Mouse (Mus musculus): ENCODE results near the gene Zbtb1. TPM values are rescaled to one million over a fixed set of nuclear protein-coding genes. Genes with fewer than 3 reads are reported as not detected.
"Not testable (repeated sequence)": the region's sequence is repeated elsewhere in the genome, so short reads cannot be mapped to it uniquely, and the experiment has no call there.

Zbtb1 gene
- polyA plus RNA-seq, 1 experiment from 2014 or later: 5.4 TPM

DNA sequence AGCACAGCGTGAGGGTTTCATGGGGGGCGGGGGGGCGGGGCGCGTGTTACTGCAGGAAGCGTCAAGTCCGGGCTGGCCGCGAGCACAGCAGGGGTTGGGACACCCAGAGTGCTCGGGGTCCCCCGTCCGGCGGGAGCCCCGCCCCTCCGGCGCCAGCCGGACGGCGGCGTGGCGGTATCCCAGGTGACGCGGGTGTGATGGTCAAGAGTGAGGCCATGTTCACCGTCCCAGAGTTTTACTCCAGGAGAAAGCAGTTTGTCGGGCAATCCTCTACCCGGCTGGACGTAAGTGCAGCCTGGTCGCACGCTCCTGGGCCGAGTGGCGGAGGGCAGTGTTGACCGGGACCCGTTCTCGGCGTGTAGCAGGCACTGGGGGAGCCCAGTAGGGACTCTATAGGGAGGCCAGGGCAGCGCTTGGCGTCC is 47.4 kb downstream of the Zbtb1 start, which contains the start of gene Ppp1r36:
Gene Ppp1r36 (plus strand): TSS at position 106 of the 422 bp plus-strand sequence.
- H3K9me3 ChIP-seq (ENCODE audit: control insufficient read depth, low read length): peaks cover 3% of the 10 kb centered on the region
- no peaks in the 10 kb centered on the region for H3K27me3 ChIP-seq (replicated peaks; ENCODE audit: control insufficient read depth, insufficient read depth, low read length)
- H3K27ac ChIP-seq (ENCODE audit: low read length): no peak within 1 kb of the TSS
- peak; percentile 77 for ATAC-seq
- H3K36me3 ChIP-seq (ENCODE audit: control insufficient read depth, insufficient read depth, low read length): no peaks in the 10 kb centered on the region
- peak within 1 kb of the TSS; percentile 92 for H3K4me2 ChIP-seq (ENCODE audit: low read depth, low read length)
- peak within 1 kb of the TSS; percentile 51 for H3K4me3 ChIP-seq (ENCODE audit: low read length)
- H3K9ac ChIP-seq (ENCODE audit: low read depth, low read length): peak within 1 kb of the TSS; percentile 60; the same call in 1 of the 2 replicates
- peaks cover 5% of the 10 kb centered on the region for H3K4me1 ChIP-seq (ENCODE audit: control insufficient read depth, insufficient read depth, low read length)
- WGBS: 2% methylated on average over 37 of the region's 37 CpGs

DNA sequence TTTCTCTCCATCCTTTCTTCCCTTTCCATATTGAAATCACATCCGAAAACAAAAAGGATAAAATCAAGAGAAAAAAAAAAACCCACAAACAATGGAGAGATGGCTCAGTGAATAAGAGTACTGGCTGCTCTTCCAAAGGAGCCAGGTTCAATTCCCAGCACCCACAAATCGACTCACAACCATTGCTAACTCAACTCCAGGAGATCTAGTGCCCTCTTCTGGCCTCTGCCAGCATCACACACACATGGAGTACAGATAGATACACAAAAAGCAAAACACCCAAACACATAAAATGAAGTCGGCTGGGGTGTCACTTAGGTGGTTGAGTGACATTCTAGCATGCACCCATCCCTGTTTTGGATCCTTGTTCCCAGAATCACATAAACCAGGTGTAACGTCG is 48.3 kb downstream of the Zbtb1 start:
- WGBS: 96% methylated on average over 5 of the region's 5 CpGs
- H3K4me1 ChIP-seq (ENCODE audit: control insufficient read depth, insufficient read depth, low read length): peaks cover 5% of the 10 kb centered on the region

DNA sequence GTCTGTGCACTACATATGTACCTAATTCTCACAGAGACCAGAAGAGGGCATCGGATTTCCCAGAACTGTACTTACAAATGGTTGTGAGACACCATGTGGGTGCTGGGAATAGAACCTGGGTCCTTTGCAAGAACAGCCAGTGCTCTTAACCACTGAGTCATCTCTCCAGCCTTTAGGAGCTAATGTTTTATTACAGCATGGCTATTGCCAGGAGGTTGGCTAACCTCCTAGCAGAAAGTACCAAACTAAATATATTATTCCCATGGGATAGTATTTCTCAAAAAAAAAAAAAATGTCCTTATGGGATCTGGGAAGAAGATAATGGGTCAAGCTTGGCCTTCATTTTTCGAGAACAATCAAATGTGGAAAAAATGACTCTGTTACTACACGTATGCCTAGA is 55.2 kb downstream of the Zbtb1 start:
- WGBS: 91% methylated on average over 3 of the region's 3 CpGs
- Histone ChIP-seq H3K9ac (ENCODE audit: low read depth, low read length) (no peak overlapping the region), H3K4me3 (ENCODE audit: low read length) (no peak overlapping the region), H3K9me3 (ENCODE audit: control insufficient read depth, low read length) (no peaks in the 10 kb centered on the region), H3K27me3 (replicated peaks; ENCODE audit: control insufficient read depth, insufficient read depth, low read length) (no peaks in the 10 kb centered on the region), H3K36me3 (ENCODE audit: control insufficient read depth, insufficient read depth, low read length) (no peaks in the 10 kb centered on the region), H3K4me2 (ENCODE audit: low read depth, low read length) (no peak overlapping the region), H3K27ac (ENCODE audit: low read length) (no peak overlapping the region), H3K4me1 (ENCODE audit: control insufficient read depth, insufficient read depth, low read length) (no peaks in the 10 kb centered on the region)
- no peak for ATAC-seq

More for the DNA sequence above, 48.3 kb downstream of the Zbtb1 start:
- H3K36me3 ChIP-seq (ENCODE audit: control insufficient read depth, insufficient read depth, low read length): no peaks in the 10 kb centered on the region
- H3K27me3 ChIP-seq (replicated peaks; ENCODE audit: control insufficient read depth, insufficient read depth, low read length): no peaks in the 10 kb centered on the region
- H3K27ac ChIP-seq (ENCODE audit: low read length): no peak overlapping the region
- no peak overlapping the region for H3K9ac ChIP-seq (ENCODE audit: low read depth, low read length)
- peaks cover 3% of the 10 kb centered on the region for H3K9me3 ChIP-seq (ENCODE audit: control insufficient read depth, low read length)
- ATAC-seq: no peak
- H3K4me2 ChIP-seq (ENCODE audit: low read depth, low read length): no peak overlapping the region
- no peak overlapping the region for H3K4me3 ChIP-seq (ENCODE audit: low read length)

DNA sequence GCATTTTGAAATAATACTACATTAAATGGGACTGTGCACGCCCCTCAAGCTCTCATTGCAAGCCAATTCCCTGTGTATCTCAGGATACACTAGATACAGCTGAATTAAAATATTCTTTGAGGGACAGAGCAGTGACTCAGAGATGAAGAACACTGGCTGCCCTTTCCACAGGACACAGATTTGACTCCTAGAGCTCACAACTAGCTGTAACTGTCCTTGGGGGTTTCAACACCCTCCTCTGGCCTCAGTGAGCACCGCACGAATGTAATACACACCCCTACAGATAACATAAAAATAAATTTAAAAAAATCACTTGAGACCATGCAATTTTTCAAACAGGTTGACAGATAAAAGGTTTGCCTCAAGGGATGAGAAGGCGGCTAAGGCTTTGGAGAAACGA is 57.5 kb downstream of the Zbtb1 start:
- no peak overlapping the region for H3K4me3 ChIP-seq (ENCODE audit: low read length)
- no peaks in the 10 kb centered on the region for H3K27me3 ChIP-seq (replicated peaks; ENCODE audit: control insufficient read depth, insufficient read depth, low read length)
- no peak for ATAC-seq
- no peaks in the 10 kb centered on the region for H3K4me1 ChIP-seq (ENCODE audit: control insufficient read depth, insufficient read depth, low read length)
- H3K36me3 ChIP-seq (ENCODE audit: control insufficient read depth, insufficient read depth, low read length): no peaks in the 10 kb centered on the region
- WGBS: 56% methylated on average over 5 of the region's 5 CpGs
- H3K9ac ChIP-seq (ENCODE audit: low read depth, low read length): no peak overlapping the region
- no peaks in the 10 kb centered on the region for H3K9me3 ChIP-seq (ENCODE audit: control insufficient read depth, low read length)
- no peak overlapping the region for H3K27ac ChIP-seq (ENCODE audit: low read length)
- no peak overlapping the region for H3K4me2 ChIP-seq (ENCODE audit: low read depth, low read length)

DNA sequence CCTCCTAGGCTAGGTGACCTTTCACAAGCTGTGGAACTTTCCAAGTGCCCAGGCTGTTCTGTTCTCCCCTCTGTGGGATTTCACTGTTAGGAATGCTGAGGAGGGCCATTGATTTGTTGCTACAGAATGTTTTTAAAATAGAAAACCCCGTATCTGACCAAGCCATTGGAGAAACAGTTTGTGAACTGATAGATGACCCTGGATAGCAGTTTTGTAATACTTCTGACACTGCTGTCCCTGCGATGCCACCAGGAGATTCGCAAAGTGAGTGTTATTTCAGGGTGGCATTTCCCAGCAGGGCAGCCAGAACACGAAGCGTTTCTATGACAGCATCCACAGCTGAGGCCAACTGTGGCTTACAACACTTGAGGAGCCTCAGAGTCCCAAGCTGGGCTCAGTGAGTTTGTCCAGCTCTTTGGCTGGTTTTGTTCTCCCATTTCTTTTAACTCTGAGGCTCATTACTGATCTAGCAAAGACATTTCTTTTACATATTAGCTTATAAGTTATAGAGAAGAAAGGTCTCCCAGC is 60.9 kb downstream of the Zbtb1 start:
- Histone ChIP-seq H3K4me3 (ENCODE audit: low read length) (no peak overlapping the region), H3K27ac (ENCODE audit: low read length) (no peak overlapping the region), H3K9ac (ENCODE audit: low read depth, low read length) (no peak overlapping the region), H3K4me1 (ENCODE audit: control insufficient read depth, insufficient read depth, low read length) (peaks cover 6% of the 10 kb centered on the region; the same call in 1 of the 2 replicates), H3K36me3 (ENCODE audit: control insufficient read depth, insufficient read depth, low read length) (no peaks in the 10 kb centered on the region), H3K4me2 (ENCODE audit: low read depth, low read length) (no peak overlapping the region), H3K9me3 (ENCODE audit: control insufficient read depth, low read length) (no peaks in the 10 kb centered on the region), H3K27me3 (replicated peaks; ENCODE audit: control insufficient read depth, insufficient read depth, low read length) (no peaks in the 10 kb centered on the region)
- 49% methylated on average over 5 of the region's 5 CpGs for WGBS
- no peak for ATAC-seq

DNA sequence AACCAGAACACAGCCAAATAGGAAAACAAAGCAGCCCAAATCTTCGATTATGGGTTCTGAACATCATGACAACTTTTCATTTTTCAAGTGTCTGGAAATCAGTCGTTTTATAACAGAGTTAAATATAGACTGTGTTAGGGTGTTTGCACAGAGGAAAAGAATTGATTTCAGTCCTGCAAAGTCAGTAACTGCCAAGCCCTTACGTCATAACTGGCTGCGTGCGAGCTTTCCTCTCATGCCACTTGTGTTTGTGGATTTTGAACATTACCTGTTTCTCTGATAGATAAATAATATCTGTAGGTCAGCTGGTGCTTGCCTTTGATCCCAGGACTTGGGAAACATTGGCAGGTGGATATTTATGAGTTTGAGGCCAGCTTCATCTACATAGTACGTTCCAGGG is 61.4 kb downstream of the Zbtb1 start:
- no peak for ATAC-seq
- 72% methylated on average over 6 of the region's 6 CpGs for WGBS

DNA sequence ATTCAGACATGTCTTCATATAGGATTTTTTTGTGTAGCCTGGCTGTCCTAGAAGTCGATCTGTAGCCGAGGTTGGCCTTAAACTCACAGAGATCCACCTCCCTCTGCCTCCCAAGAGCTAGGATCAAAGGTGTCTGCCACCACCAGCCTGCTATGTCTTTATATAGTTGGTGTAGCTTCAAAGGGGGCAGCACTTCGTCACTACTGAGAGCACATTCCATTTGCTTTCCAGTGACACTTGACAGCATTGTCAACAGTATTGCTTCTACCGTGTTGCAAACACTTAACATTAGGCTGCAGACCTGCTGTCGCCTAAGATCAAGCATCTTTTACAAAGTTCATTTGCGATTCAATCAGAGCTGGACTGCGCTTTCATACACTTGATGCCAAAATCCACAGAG is 64.0 kb downstream of the Zbtb1 start:
- H3K9ac ChIP-seq (ENCODE audit: low read depth, low read length): no peak overlapping the region
- no peaks in the 10 kb centered on the region for H3K9me3 ChIP-seq (ENCODE audit: control insufficient read depth, low read length)
- WGBS: 51% methylated on average over 7 of the region's 7 CpGs
- no peaks in the 10 kb centered on the region for H3K27me3 ChIP-seq (replicated peaks; ENCODE audit: control insufficient read depth, insufficient read depth, low read length)
- H3K4me1 ChIP-seq (ENCODE audit: control insufficient read depth, insufficient read depth, low read length): peaks cover 6% of the 10 kb centered on the region; the same call in 1 of the 2 replicates
- no peak overlapping the region for H3K27ac ChIP-seq (ENCODE audit: low read length)
- no peak overlapping the region for H3K4me2 ChIP-seq (ENCODE audit: low read depth, low read length)
- H3K36me3 ChIP-seq (ENCODE audit: control insufficient read depth, insufficient read depth, low read length): no peaks in the 10 kb centered on the region
- no peak overlapping the region for H3K4me3 ChIP-seq (ENCODE audit: low read length)
- no peak for ATAC-seq

More for the DNA sequence above, 61.4 kb downstream of the Zbtb1 start:
- no peak overlapping the region for H3K4me3 ChIP-seq (ENCODE audit: low read length)
- H3K36me3 ChIP-seq (ENCODE audit: control insufficient read depth, insufficient read depth, low read length): no peaks in the 10 kb centered on the region
- no peaks in the 10 kb centered on the region for H3K27me3 ChIP-seq (replicated peaks; ENCODE audit: control insufficient read depth, insufficient read depth, low read length)
- no peak overlapping the region for H3K27ac ChIP-seq (ENCODE audit: low read length)
- H3K4me2 ChIP-seq (ENCODE audit: low read depth, low read length): no peak overlapping the region
- no peaks in the 10 kb centered on the region for H3K9me3 ChIP-seq (ENCODE audit: control insufficient read depth, low read length)
- H3K4me1 ChIP-seq (ENCODE audit: control insufficient read depth, insufficient read depth, low read length): peaks cover 6% of the 10 kb centered on the region; the same call in 1 of the 2 replicates
- no peak overlapping the region for H3K9ac ChIP-seq (ENCODE audit: low read depth, low read length)

DNA sequence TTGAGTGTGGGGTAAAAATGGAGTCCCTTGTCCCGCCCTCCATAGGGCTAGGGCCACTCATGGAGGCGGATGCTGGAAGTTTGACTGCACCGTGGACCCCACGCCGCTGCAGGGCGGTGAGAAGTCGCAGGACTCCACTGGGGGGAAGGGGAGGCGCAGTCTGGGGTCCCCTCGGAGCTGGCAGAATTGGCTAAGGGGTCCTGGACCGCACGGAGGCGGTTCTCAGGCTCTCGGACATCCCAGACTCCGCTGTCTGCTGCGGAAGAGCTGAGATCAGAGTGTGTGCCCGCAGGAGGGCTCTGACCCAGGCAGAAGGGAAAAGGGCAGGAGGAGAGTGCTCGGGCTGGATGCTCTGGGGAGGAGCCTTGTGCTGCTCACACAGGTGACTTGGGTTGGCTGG is 65.0 kb downstream of the Zbtb1 start:
- peak overlapping the region; percentile 42 for H3K4me3 ChIP-seq (ENCODE audit: low read length)
- peak overlapping the region; percentile 66 for H3K4me2 ChIP-seq (ENCODE audit: low read depth, low read length)
- peak overlapping the region; percentile 63 for H3K9ac ChIP-seq (ENCODE audit: low read depth, low read length)
- 8% methylated on average over 17 of the region's 17 CpGs for WGBS
- peaks cover 6% of the 10 kb centered on the region; the same call in 1 of the 2 replicates for H3K4me1 ChIP-seq (ENCODE audit: control insufficient read depth, insufficient read depth, low read length)
- no peaks in the 10 kb centered on the region for H3K27me3 ChIP-seq (replicated peaks; ENCODE audit: control insufficient read depth, insufficient read depth, low read length)
- no peaks in the 10 kb centered on the region for H3K36me3 ChIP-seq (ENCODE audit: control insufficient read depth, insufficient read depth, low read length)
- no peaks in the 10 kb centered on the region for H3K9me3 ChIP-seq (ENCODE audit: control insufficient read depth, low read length)
- 0 out of 2 replicates have a peak, but pooled peaks have one; percentile 28 for ATAC-seq
- H3K27ac ChIP-seq (ENCODE audit: low read length): no peak overlapping the region

DNA sequence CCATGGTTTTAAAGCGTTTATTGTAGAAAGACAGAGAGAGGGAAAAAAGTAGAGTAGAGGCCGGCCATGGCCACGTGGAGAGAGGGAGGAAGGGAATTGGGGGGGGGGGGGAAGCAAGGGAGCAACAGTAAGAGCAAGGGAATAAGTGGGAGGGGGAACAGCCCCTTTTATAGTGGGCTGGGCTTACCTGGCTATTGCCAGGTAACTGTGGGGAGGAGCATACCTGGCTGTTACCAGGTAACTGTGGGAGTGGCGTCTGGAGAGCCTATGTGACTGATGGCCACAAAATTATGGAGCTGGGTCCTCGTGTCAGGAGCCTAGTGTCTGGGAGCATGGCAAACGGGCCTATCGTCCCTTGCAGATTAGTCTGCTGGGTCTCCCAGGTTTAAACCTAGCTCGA is 65.5 kb downstream of the Zbtb1 start:
- H3K4me3 ChIP-seq (ENCODE audit: low read length): no peak overlapping the region; the same call in 1 of the 2 replicates

DNA sequence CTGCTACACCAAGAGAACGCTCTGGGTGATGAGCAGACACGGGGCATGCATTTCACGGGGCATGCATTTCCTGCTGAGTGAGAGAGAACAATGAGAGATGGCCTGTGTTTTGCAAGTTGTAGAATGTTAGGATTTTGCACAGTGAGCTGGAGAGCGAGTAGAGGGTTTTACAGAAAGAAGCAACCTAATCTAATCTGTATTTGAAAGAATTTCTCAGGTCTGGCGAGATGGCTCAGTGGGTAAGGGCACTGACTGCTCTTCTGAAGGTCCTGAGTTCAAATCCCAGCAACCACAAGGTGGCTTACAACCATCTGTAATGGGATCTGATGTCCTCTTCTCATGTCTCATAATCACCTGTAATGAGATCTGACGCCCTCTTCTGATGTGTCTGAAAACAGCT is 73.4 kb downstream of the Zbtb1 start:
- not testable (repeated sequence) for H3K9me3 ChIP-seq (ENCODE audit: control insufficient read depth, low read length); H3K36me3 ChIP-seq (ENCODE audit: control insufficient read depth, insufficient read depth, low read length); H3K27ac ChIP-seq (ENCODE audit: low read length); H3K4me3 ChIP-seq (ENCODE audit: low read length); H3K4me1 ChIP-seq (ENCODE audit: control insufficient read depth, insufficient read depth, low read length); ATAC-seq; H3K27me3 ChIP-seq (replicated peaks; ENCODE audit: control insufficient read depth, insufficient read depth, low read length); H3K4me2 ChIP-seq (ENCODE audit: low read depth, low read length); H3K9ac ChIP-seq (ENCODE audit: low read depth, low read length)
- 84% methylated on average over 6 of the region's 6 CpGs for WGBS

More for the DNA sequence above, 65.5 kb downstream of the Zbtb1 start:
- no peak overlapping the region; the same call in 1 of the 2 replicates for H3K9ac ChIP-seq (ENCODE audit: low read depth, low read length)
- H3K9me3 ChIP-seq (ENCODE audit: control insufficient read depth, low read length): no peaks in the 10 kb centered on the region
- no peaks in the 10 kb centered on the region for H3K27me3 ChIP-seq (replicated peaks; ENCODE audit: control insufficient read depth, insufficient read depth, low read length)
- no peak for ATAC-seq
- peak overlapping the region; percentile 66 for H3K4me2 ChIP-seq (ENCODE audit: low read depth, low read length)
- no peak overlapping the region for H3K27ac ChIP-seq (ENCODE audit: low read length)
- 32% methylated on average over 8 of the region's 8 CpGs for WGBS
- H3K4me1 ChIP-seq (ENCODE audit: control insufficient read depth, insufficient read depth, low read length): peaks cover 6% of the 10 kb centered on the region; the same call in 1 of the 2 replicates
- no peaks in the 10 kb centered on the region for H3K36me3 ChIP-seq (ENCODE audit: control insufficient read depth, insufficient read depth, low read length)
